Mouse (Mus musculus) myocyte (in vitro differentiated cells): ENCODE data around the gene Zfp652.

Experiments used
- POLR2A ChIP-seq: IDR thresholded peaks from one replicate; pipeline ENCODE4 v1.6.1; 2011; ENCODE audit warnings: low read depth, mild to moderate bottlenecking, control low read depth, moderate library complexity; ENCODE audit not compliant: insufficient read length
- USF1 ChIP-seq: IDR thresholded peaks from one replicate; pipeline ENCODE4 v1.6.1; 2011; ENCODE audit warnings: low read depth, mild to moderate bottlenecking, control low read depth, moderate library complexity

DNA sequence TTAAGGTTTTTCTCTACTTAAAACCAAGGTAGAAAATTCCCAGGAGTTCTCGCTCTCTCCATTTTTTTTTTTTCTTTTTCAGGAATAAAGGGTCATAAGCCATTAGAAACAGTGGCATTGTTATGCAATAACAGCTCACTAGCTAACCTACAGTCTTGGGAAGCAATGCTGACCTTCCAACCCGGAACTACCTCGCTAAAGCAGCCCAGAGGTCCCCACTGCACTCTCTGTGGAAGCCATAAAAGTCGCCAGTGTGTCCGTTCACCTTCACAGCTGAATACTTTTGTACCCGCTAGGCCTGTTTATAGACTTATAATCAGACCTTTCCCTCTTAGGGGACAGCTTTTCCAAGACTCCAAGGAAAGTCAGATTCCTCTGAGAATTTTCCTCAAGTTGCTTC is 55.8 kb downstream of the Zfp652 start:
- TF ChIP-seq POLR2A: no peak
- TF ChIP-seq USF1: no peak
